Mouse (Mus musculus) urinary bladder, adult 18-20 months (tissue): Measurements from ENCODE around the gene Fmn2.

Source experiments
- DNase-seq, 2 experiments: peaks; one replicate each; pipeline ENCODE4 v3.0.0; 2022; ENCODE audit warnings: low spot score in 2 of 2, mixed read lengths in 2 of 2

Fmn2 gene

DNA sequence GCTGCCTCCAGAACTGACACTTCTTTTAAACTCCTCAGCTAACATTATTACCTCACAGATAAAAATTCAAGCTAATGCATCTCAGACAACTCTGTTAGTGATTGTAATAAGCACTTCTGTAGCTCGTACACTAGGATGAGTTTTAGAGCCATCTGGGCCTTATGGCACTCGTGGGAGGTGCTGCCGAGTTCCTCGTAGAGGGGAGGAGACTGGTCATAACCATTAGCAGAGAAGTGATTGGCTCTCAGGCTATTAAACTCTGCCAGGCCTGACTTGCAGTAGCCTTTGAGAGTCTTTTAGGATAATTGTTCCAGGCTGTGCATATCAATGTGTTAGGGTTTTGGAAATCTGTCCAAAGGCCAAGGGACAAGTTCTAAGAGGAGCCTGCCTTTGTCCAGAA is 55.6 kb downstream of the Fmn2 start:
- no peak for DNase-seq

DNA sequence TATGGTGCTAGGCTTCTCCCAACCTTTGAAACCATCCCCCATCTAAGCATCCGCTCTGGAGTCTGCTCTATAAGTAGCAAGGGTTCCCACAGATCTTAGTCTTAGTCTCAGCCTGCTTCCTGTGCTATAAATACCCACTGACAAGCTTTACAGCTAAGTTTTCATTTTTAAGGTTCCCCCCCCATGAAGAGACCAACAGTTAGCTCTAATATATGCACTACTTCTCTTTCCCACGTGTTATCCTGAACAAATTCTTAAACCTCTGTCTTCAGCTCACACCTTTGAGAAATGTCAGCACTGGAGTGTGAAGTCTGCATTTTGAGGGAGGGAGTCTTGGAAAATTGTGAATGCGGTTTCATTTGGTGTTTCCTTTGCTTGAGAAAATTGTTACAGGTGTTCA is 56.2 kb downstream of the Fmn2 start:
- DNase-seq = no peak

- DNase-seq = no peak
These were observed 56.9 kb downstream of the Fmn2 start for GRCm38 (mm10) chr1:174558488-174558887.

DNA sequence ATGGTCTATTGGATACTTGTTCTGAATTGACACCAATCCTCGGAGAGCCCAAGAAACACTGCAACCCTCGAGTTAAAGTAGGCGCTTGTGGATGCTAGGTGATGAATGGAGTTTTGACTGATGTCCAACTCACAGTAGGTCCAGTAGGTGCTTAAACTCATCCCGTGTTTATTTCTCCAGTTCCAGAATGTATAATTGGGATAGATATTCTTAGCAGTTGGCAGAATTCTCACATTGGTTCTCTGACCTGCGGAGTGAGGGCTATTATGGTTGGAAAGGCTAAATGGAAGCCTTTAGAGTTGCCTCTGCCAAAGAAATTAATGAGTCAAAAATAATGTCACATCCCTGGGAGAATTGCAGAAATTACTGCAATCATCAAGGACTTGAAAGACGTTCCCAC is 62.9 kb downstream of the Fmn2 start:
- DNase-seq = no peak

DNA sequence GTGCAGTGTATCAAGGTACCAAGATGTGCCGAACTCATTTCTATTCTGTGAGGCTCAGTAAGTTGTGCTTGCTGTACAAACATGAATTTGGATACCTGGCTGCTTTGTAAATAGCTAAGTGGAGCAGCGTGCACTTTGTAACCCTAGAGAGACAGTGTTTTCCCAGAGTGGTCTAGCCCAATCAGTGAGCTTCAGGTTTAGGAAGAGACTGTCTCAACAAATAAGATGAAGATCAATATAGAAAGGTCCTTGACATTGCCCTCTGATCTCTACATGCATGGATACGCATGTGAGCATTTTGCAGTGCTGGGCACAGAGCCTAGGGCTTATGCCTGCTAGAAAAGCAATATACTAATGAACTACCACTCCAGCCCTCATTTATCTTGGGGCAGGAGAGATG is 67.0 kb downstream of the Fmn2 start:
- no peak for DNase-seq

DNA sequence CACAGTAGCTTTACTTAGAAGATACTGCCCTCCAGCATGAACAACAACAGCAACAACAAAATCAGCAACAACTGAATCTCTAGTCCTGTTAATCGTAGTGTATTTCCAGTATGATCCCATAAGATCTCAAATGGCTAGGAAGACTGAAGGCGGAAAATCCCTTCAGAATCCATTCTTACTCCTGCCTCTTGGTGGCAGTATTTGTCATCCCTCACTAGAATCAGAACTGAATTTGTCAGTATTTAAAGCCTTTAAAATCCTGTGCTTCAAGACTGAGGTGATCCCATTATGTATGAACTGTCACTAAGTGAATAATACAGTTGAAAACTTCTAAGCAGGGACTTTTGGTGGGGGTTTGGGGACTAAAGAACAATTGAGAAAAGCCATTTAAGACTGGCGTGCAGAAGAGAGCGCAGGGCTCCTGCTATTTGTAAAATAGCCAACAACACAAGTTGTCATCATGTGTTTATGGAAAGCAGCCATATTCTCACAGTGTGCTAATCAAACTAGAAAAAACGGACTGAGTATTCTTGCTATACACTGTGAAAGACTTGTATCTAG is 90.9 kb downstream of the Fmn2 start:
- DNase-seq = no peak

- DNase-seq = peak; percentile 24 to 33
These were observed 93.4 kb downstream of the Fmn2 start for GRCm38 (mm10) chr1:174594989-174595388.

- no peak for DNase-seq
These were observed 95.9 kb downstream of the Fmn2 start for GRCm38 (mm10) chr1:174597495-174597894.

- DNase-seq = no peak
These were observed 96.6 kb downstream of the Fmn2 start for GRCm38 (mm10) chr1:174598226-174598625.

GRCm38 (mm10) chr1:174600041-174600440 is 98.4 kb downstream of the Fmn2 start:
- no peak for DNase-seq

GRCm38 (mm10) chr1:174600620-174601019 is 99.0 kb downstream of the Fmn2 start:
- DNase-seq = no peak

- no peak for DNase-seq
These were observed 115.7 kb downstream of the Fmn2 start for GRCm38 (mm10) chr1:174617368-174617767.

DNA sequence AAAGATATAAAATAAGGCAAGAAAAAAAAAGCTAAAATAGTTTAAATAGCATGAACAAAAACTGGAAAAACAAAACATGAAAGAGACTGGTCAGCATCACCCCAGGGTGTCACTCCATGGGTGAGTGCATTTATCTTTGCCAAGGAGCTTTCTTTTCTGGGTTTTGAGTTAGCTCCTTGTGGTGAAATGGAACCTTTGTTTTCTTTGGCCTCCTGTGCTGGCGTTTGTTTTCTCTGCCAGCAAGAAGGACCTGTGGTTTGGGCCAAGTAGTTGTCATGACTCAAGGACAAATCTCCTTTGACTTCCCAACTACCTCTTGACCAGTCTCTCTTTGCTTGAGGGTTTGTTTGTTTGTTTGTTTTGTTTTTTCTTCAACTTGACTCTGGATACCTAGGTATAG is 119.9 kb downstream of the Fmn2 start:
- DNase-seq = no peak

GRCm38 (mm10) chr1:174623054-174623453 is 121.4 kb downstream of the Fmn2 start:
- DNase-seq = peak in 1 of 2 experiments; percentile 3

DNA sequence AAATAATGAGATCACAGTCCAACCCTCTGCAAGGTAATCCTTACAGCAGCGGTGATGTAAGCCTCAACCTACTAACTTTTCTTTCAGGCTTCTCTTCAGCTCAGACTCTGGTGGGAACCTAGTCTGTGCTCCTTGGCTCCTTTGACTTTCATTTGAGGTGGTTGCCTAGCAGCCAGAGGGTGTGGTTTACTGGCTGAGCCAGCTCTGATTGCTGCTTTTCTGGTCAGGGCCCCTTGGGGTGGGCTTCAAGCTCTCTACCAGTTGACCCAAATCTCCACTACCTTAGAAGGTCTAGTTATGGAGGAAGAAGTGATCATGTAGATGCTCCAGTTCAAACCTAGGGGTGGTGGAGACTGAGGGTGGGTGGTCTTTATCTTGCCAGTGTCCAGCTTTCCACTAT is 128.4 kb downstream of the Fmn2 start:
- DNase-seq = no peak

DNA sequence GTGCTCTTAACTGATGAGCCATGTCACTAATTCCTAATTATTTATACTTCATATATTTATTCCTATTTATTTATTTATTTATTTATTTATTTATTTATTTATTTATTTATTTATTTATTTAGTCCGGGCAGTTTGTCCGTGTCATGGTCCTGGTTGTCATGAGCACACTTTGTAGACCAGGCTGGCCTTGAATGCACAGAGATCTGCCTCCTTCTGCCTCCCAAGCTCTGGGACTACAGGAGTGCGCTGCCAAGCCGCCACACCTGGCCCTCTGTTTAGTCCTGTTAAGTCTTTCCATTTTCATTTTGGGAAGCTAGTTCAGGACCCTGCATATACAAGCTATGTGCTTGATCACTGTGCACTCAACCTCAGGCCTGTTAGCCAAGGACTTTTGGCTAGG is 134.7 kb downstream of the Fmn2 start:
- no peak for DNase-seq

DNA sequence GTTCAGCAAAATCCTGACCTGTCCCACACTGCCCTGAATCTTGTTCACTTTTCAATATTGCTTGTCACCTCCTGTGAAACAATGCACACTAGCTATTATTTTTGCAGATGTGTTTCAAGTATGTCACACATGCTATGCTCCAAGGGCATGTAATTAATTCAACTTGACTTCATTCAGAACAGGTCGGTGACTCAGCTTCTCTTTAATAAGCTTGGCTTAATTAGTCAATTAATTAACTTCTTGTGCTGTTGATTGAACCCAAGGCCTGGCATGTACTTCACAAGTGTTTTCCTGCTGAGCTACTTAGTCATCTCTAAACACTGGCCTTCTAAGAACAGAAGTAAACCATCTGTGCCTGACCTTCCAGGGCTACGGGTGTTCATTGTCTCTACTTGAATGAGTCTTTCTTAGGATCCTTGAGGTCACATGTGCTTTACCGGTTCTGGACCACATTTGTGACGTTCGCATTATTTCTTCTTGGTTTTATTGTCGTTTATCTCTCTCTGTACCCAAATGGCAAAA is 136.0 kb downstream of the Fmn2 start:
- no peak for DNase-seq

- DNase-seq = no peak
These were observed 139.3 kb downstream of the Fmn2 start for GRCm38 (mm10) chr1:174640901-174641300.

GRCm38 (mm10) chr1:174643431-174644010 is 141.9 kb downstream of the Fmn2 start:
- DNase-seq = no peak

GRCm38 (mm10) chr1:174649421-174649826 is 147.8 kb downstream of the Fmn2 start:
- DNase-seq = no peak

DNA sequence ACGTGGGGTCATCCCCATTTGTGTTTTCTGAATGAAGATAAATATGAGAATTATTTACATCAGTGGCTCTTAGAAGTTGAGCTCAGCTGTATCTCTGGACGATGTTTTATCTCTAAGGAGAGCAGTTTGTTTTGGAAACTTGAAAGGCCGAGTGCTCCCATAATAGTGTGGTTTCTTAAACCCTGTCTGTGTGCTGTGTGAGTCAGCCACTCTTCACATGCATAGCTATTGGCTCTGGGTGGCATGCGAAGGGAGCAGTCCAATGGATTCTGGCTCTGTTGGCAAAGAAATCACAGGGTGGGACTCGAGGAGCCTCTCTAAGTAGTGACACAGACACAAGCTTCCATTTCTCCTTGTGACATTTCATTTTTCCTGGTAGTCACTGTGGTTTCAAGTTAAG is 152.9 kb downstream of the Fmn2 start:
- no peak for DNase-seq

DNA sequence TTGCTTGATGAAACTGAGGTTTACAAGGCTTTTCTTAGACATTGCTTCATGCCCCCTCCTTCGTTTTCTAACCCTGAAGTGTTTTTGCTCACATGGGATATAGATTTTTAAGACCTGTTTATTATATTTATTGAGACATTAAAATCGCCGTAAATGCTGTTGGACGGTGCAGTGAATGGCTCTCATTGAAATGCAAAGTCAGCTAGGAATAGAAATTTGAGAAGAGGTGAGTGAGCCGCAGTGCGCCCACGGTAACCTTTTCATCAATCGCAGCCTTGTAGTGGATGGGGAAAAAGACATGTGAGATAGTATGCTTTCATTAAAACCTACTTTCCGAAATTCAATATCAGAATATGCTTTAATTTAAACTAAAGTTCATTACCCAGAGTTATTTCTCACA is 153.7 kb downstream of the Fmn2 start:
- DNase-seq = no peak

DNA sequence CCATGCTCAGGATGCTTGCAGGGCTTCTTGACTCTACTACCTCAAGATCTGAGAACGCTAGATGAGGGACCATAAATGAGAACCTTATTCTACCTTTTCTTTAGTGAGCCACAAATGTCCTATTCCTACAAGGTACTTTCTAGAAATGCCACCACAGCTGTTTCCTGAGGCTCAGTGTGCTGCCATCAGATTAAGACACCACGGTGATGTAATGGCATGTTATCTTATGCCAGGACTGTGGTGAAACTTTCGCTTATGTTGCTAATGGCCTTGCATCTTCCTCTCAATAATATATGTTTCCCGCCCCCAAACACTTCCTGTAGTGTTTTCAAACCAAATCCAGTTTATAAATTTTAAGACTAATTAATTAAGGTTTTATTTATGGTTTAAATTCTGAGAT is 154.9 kb downstream of the Fmn2 start:
- DNase-seq = no peak
